Mouse (Mus musculus) G1E (cell line): Measurements from ENCODE around the gene Lingo2. TPM values are rescaled to one million over a fixed set of nuclear protein-coding genes. Genes with fewer than 3 reads are reported as not detected.

ENCODE experiments used
- ATAC-seq: 2 replicates; pipeline ENCODE4 v1.8.0; 2016; ENCODE audit warnings: mild to moderate bottlenecking; ENCODE audit not compliant: insufficient number of reproducible peaks, poor library complexity, low FRiP score, severe bottlenecking; ENCODE audit errors: extremely low read depth
- DNase-seq: peaks from one replicate; pipeline ENCODE4 v3.0.0; 2012; ENCODE audit warnings: low spot score
- H3K27me3 ChIP-seq: 2 replicates; pipeline ENCODE4 v1.6.1; 2012; ENCODE audit warnings: mild to moderate bottlenecking, low read length, inconsistent platforms; ENCODE audit not compliant: insufficient read depth
- H3K36me3 ChIP-seq: replicated peaks from 2 replicates; pipeline ENCODE3; 2012; ENCODE audit warnings: mild to moderate bottlenecking, inconsistent platforms
- H3K4me1 ChIP-seq: 2 replicates; pipeline ENCODE4 v1.6.1; 2012; ENCODE audit warnings: low read depth, low read length, inconsistent platforms, mixed read lengths; ENCODE audit not compliant: insufficient read depth
- H3K4me3 ChIP-seq: 2 replicates; pipeline ENCODE4 v1.5.1; 2012; ENCODE audit warnings: low read depth, mild to moderate bottlenecking, inconsistent platforms, low read length, moderate library complexity, mixed read lengths
- H3K9me3 ChIP-seq: replicated peaks from 2 replicates; pipeline ENCODE4 v1.6.1; 2012; ENCODE audit warnings: inconsistent platforms
- CTCF ChIP-seq: IDR thresholded peaks from 2 replicates; pipeline ENCODE4 v1.5.1; 2012; ENCODE audit warnings: low read depth, low read length, inconsistent platforms, mixed read lengths
- GATA1 ChIP-seq: IDR thresholded peaks from 2 replicates; pipeline ENCODE4 v1.6.1; 2012; ENCODE audit warnings: borderline replicate concordance, low read length, inconsistent platforms, mixed read lengths
- GATA2 ChIP-seq: IDR thresholded peaks from 2 replicates; pipeline ENCODE4 v1.6.1; 2012; ENCODE audit warnings: low read depth, low read length, inconsistent platforms, borderline replicate concordance
- POLR2AphosphoS5 ChIP-seq: IDR thresholded peaks from 2 replicates; pipeline ENCODE4 v1.6.1; 2012; ENCODE audit warnings: low read depth, low read length, inconsistent platforms; ENCODE audit not compliant: insufficient replicate concordance
- TAL1 ChIP-seq: conservative IDR thresholded peaks from 2 replicates; pipeline ENCODE4 v1.6.1; 2012; ENCODE audit warnings: low read depth, low read length, inconsistent platforms, mixed read lengths
- polyA plus RNA-seq: library from polyadenylated mRNA; stranded (reverse); fragments of >175 nt; gene quantifications from 2 replicates; pipeline ENCODE4 v1.2.3, GENCODE M21; 2012
- total RNA-seq, 2 experiments: library from RNA; stranded (forward) in 1 of 2; stranded (reverse) in 1 of 2; fragments of 200-1000 nt in 1 of 2; fragments of >200 nt in 1 of 2; fragmentation: Nextera tagmentation in 1 of 2; gene quantifications; 2 replicates each; pipeline ENCODE4 v1.2.3; 2014 to 2017

Gene Lingo2
- total and polyA plus RNA-seq, 3 experiments, result 0.16 TPM; not detected in 2

DNA sequence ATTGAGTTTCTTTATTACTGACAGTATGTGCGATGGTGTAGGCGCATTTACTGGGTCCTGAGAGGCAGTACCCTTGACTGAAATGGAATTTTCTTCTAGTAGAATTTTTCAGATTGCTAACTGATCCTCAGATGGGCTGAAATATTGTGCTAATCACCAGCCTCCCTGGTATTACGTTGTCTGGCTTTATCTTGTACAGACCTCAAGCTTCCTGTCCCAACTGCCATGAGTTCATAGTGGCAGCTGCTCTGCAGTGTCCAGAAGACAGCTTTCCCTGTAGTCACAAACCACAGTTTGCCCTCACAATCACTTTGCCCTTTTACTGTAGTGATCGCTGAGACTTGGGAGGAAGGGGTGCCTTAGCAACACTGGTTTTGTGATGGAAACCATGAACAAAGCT is 176.5 kb downstream of the Lingo2 start:
- no peaks in the 10 kb centered on the region for H3K4me1 ChIP-seq
- no peak overlapping the region for H3K4me3 ChIP-seq
- H3K9me3 ChIP-seq, result no peaks in the 10 kb centered on the region
- H3K36me3 ChIP-seq, result no peaks in the 10 kb centered on the region
- no peak for ATAC-seq
- H3K27me3 ChIP-seq, result no peaks in the 10 kb centered on the region
- no peak for DNase-seq
- TF ChIP-seq TAL1, result no peak

DNA sequence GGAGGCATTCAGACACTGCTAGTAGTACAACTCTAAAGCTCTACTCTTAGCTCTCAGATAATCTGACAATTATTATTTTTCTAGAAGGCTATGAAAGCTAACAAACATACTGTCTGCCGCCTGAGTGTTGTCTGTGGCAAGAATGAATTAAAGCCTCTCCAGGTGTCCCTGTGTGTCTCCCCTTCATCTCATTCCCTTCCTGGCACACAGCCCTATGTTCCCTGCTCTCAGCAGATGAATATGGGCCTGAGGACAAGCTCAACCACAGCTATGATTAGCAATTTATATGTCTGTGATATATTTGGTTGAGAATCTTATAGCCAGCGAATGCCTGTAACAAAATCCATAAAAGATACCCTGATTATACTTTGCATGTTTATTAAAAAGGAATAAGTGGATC is 220.9 kb downstream of the Lingo2 start:
- DNase-seq, result no peak
- H3K9me3 ChIP-seq, result no peaks in the 10 kb centered on the region
- no peak for ATAC-seq
- no peaks in the 10 kb centered on the region for H3K4me1 ChIP-seq
- H3K27me3 ChIP-seq, result no peaks in the 10 kb centered on the region
- no peak for TF ChIP-seq CTCF
- no peak for TF ChIP-seq GATA1
- TF ChIP-seq GATA2, result no peak
- no peak for TF ChIP-seq TAL1
- no peak for TF ChIP-seq POLR2AphosphoS5
- H3K4me3 ChIP-seq, result no peak overlapping the region
- H3K36me3 ChIP-seq, result no peaks in the 10 kb centered on the region

GRCm38 (mm10) chr4:36716411-36716810 is 235.1 kb downstream of the Lingo2 start:
- H3K36me3 ChIP-seq, result no peaks in the 10 kb centered on the region
- no peaks in the 10 kb centered on the region for H3K9me3 ChIP-seq
- no peak for DNase-seq
- no peak for TF ChIP-seq CTCF
- TF ChIP-seq TAL1, result no peak
- no peak for TF ChIP-seq GATA2
- TF ChIP-seq GATA1, result no peak
- TF ChIP-seq POLR2AphosphoS5, result no peak
- no peak overlapping the region for H3K4me3 ChIP-seq
- no peaks in the 10 kb centered on the region for H3K4me1 ChIP-seq
- no peaks in the 10 kb centered on the region for H3K27me3 ChIP-seq
- ATAC-seq, result no peak

- Histone ChIP-seq H3K27me3 (no peaks in the 10 kb centered on the region), H3K4me1 (no peaks in the 10 kb centered on the region), H3K4me3 (no peak overlapping the region), H3K36me3 (no peaks in the 10 kb centered on the region), H3K9me3 (no peaks in the 10 kb centered on the region)
- no peak for ATAC-seq
- TF ChIP-seq TAL1, result no peak
- no peak for TF ChIP-seq CTCF
- no peak for TF ChIP-seq POLR2AphosphoS5
- TF ChIP-seq GATA2, result no peak
- no peak for TF ChIP-seq GATA1
- no peak for DNase-seq
Observed at GRCm38 (mm10) chr4:36698888-36699287, 252.7 kb downstream of the Lingo2 start.

- H3K9me3 ChIP-seq, result no peaks in the 10 kb centered on the region
- TF ChIP-seq POLR2AphosphoS5, result no peak
- no peak for TF ChIP-seq GATA2
- TF ChIP-seq GATA1, result no peak
- no peak for TF ChIP-seq CTCF
- TF ChIP-seq TAL1, result no peak
- no peak for DNase-seq
- no peak overlapping the region for H3K4me3 ChIP-seq
- H3K27me3 ChIP-seq, result no peaks in the 10 kb centered on the region
- H3K36me3 ChIP-seq, result no peaks in the 10 kb centered on the region
- H3K4me1 ChIP-seq, result no peaks in the 10 kb centered on the region
- ATAC-seq, result no peak
Observed at GRCm38 (mm10) chr4:36696810-36697209, 254.7 kb downstream of the Lingo2 start.

GRCm38 (mm10) chr4:36659920-36660319 is 291.6 kb downstream of the Lingo2 start:
- Histone ChIP-seq H3K4me1 (no peaks in the 10 kb centered on the region), H3K4me3 (no peak overlapping the region), H3K36me3 (no peaks in the 10 kb centered on the region), H3K27me3 (no peaks in the 10 kb centered on the region), H3K9me3 (no peaks in the 10 kb centered on the region)
- TF ChIP-seq GATA1, result no peak
- ATAC-seq (no peak), DNase-seq (no peak)

DNA sequence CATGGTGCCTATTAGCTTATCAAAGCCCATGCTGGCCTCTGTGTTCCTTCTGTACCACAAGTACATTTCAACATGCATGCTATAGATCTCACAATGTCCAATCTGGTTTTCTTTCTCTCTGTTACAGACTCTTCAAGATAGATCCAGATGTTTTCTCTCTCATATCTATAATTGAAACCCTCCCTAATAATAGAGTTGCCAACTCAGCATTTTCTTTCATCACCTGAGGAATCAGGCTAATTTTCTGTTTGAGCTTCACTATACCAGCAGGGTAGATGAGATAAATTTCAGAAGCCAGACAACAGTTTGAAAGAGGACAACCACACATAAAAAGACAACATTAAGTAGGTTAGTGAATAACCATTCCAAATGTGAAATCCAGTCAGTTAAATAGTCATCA is 303.8 kb downstream of the Lingo2 start:
- Histone ChIP-seq H3K9me3 (no peaks in the 10 kb centered on the region), H3K27me3 (no peaks in the 10 kb centered on the region), H3K36me3 (no peaks in the 10 kb centered on the region), H3K4me1 (no peaks in the 10 kb centered on the region), H3K4me3 (no peak overlapping the region)
- ATAC-seq (no peak), DNase-seq (no peak)
- TF ChIP-seq CTCF, result no peak
- TF ChIP-seq TAL1, result no peak
- TF ChIP-seq GATA2, result no peak
- TF ChIP-seq GATA1, result no peak
- TF ChIP-seq POLR2AphosphoS5, result no peak
